Mouse (Mus musculus): ENCODE measurements around the gene Olfr10.

DNA sequence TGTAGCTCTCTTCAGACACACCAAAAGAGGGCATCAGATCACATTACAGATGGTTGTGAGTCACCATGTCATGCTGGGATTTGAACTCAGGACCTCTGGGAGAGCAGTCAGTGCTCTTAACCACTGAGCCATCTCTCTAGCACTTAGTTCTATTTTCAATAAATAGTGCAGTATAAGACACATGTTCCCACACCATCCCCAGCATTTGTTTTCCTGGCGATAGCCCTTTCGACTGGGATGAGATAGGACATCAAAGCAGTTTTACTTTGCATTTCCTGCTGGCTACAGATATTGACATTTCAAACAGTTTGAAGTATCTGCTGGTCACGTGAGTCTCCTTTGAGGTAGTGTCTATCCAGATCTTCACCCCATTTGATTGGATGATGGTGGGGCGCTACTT, 34.2 kb upstream of the Olfr10 start:
- TF ChIP-seq CTCF (IDR thresholded peaks at IDR 0.05; ENCODE audit: low read depth, low read length): no peak
- no peak for TF ChIP-seq POLR2A (IDR thresholded peaks at IDR 0.05; ENCODE audit: borderline replicate concordance, low read depth, low read length)
